In genomic region chr11:101832001-101832400, GRCm38 (mm10) we compare ENCODE assay signal across 9 mouse cellular contexts. TPM values are rescaled to one million over a fixed set of nuclear protein-coding genes. Genes with fewer than 3 reads are reported as not detected.
DNase-seq lines count a peak whose midpoint lies in the region; ATAC-seq and TF ChIP-seq lines count a peak whose summit lies in the region.
"Had no signal": no experiment of that assay in that cellular context is flagged by ENCODE, and none has a peak within 500 bp of the region (broad histone marks: within the 10 kb centered on the region; RNA-seq: fewer than 3 reads in every experiment).

No protein-coding gene starts in this region.

- H3K27me3 ChIP-seq in heart, adult 2 months (ENCODE audit: control insufficient read depth, insufficient read depth, low read length), result no peaks in the 10 kb centered on the region
- no peaks in the 10 kb centered on the region for H3K27me3 ChIP-seq in limb, embryonic 15.5 days
- no peaks in the 10 kb centered on the region; the same call in 1 of the 2 replicates for H3K27me3 ChIP-seq in cerebellum, adult 2 months (ENCODE audit: control insufficient read depth, insufficient read depth, low read length)

- H3K9me3 ChIP-seq in limb, embryonic 15.5 days, result no peaks in the 10 kb centered on the region

- peak; percentile 84 for ATAC-seq in frontal cortex, adult (ENCODE audit: low TSS enrichment)
- ATAC-seq in limb, embryonic 15.5 days (ENCODE audit: insufficient number of reproducible peaks, low FRiP score, low TSS enrichment, low read depth), result no peak

- WGBS in heart, adult 2 months, result 9% methylated on average over 7 of the region's 7 CpGs
- WGBS in limb, embryonic 15.5 days, result 62% methylated on average over 7 of the region's 7 CpGs
- WGBS in cerebellum, adult 2 months, result 77% methylated on average over 7 of the region's 7 CpGs

- peaks cover 14% of the 10 kb centered on the region for H3K4me1 ChIP-seq in heart, adult 2 months (ENCODE audit: control insufficient read depth, insufficient read depth, low read length)
- H3K4me1 ChIP-seq in limb, embryonic 15.5 days, result peaks cover 37% of the 10 kb centered on the region
- no peaks in the 10 kb centered on the region for H3K4me1 ChIP-seq in cerebellum, adult 2 months (ENCODE audit: control insufficient read depth, insufficient read depth, low read length)

- no peak overlapping the region for H3K4me3 ChIP-seq in heart, adult 2 months
- no peak overlapping the region for H3K4me3 ChIP-seq in limb, embryonic 15.5 days
- H3K4me3 ChIP-seq in cerebellum, adult 2 months (replicated peaks; ENCODE audit: insufficient read depth, low read depth, low read length), result no peak overlapping the region

- no peaks in the 10 kb centered on the region for H3K79me2 ChIP-seq in heart, adult 2 months (replicated peaks; ENCODE audit: control insufficient read depth, insufficient read depth, low read length)

- TF ChIP-seq POLR2A in heart, adult 2 months (IDR thresholded peaks at IDR 0.05; ENCODE audit: insufficient read depth, low read depth, low read length), result no peak
- TF ChIP-seq POLR2A in cerebellum, adult 2 months (IDR thresholded peaks at IDR 0.05; ENCODE audit: borderline replicate concordance, insufficient read depth, low read length), result no peak

- TF ChIP-seq EP300 in heart, adult 2 months (IDR thresholded peaks at IDR 0.05; ENCODE audit: insufficient read depth, low read depth, low read length), result peak; percentile 39; the same call in 1 of the 2 replicates

- no peak overlapping the region for H3K9ac ChIP-seq in heart, adult 2 months (ENCODE audit: low read depth, low read length)
- no peak overlapping the region for H3K9ac ChIP-seq in limb, embryonic 15.5 days

- no peak overlapping the region for H3K4me2 ChIP-seq in limb, embryonic 15.5 days

- TF ChIP-seq CTCF in heart, adult 2 months (IDR thresholded peaks at IDR 0.05), result no peak
- no peak for TF ChIP-seq CTCF in cerebellum, adult 2 months (IDR thresholded peaks at IDR 0.05; ENCODE audit: borderline replicate concordance, insufficient read depth, low read depth, low read length)

- intact Hi-C loops in heart, adult 2 months (cut with DNase I), result loop anchor here (1.0 kb wide), 1 partner anchor 49 kb away; no protein-coding TSS in a partner anchor

- H3K36me3 ChIP-seq in heart, adult 2 months (ENCODE audit: control insufficient read depth, insufficient read depth, low read length), result no peaks in the 10 kb centered on the region
- H3K36me3 ChIP-seq in limb, embryonic 15.5 days, result no peaks in the 10 kb centered on the region

- DNase-seq in frontal cortex, postnatal 25 days (ENCODE audit: low spot score in 2 of 2), result no peak
- peak in 1 of 2 experiments; percentile 54 for DNase-seq in heart, adult 2 months
- peak; percentile 19 for DNase-seq in kidney, adult 9 months
- DNase-seq in telencephalon, adult 2 months (ENCODE audit: low read depth, low spot score), result peak; percentile 77
- DNase-seq in urinary bladder, adult 18-20 months (ENCODE audit: low spot score in 2 of 2), result no peak
- DNase-seq in cerebellum, adult 2 months, result no peak

- H3K27ac ChIP-seq in heart, adult 2 months, result peak overlapping the region; percentile 18
- H3K27ac ChIP-seq in limb, embryonic 15.5 days, result peak overlapping the region; percentile 59
- H3K27ac ChIP-seq in cerebellum, adult 2 months (ENCODE audit: insufficient read depth, low read length), result no peak overlapping the region

RNA-seq across cellular contexts. Expression of gene Etv4, which starts 46.8 kb away (rescaled TPM):
- total RNA-seq in heart, adult 2 months (2021), result not detected
- 0.59 and 0.61 TPM in 2 replicates for polyA plus RNA-seq in heart, adult 2 months (2012; rRNA removed)
- polyA plus RNA-seq in limb, embryonic 15.5 days (2015; fragmentation: Nextera tagmentation; extraction: Ambion mirVana), result 10.3 and 10.8 TPM in 2 replicates
- polyA plus RNA-seq in cerebellum, adult 2 months (2012; rRNA removed), result 26.9 and 27.0 TPM in 2 replicates
- total RNA-seq: common myeloid progenitor, adult 5-6 weeks had no signal

Comparison
In these comparisons a context has a peak if more than half of its experiments do, and no peak if none do; other contexts are left out.
1. DNase-seq: peak in kidney, adult 9 months (single experiment) and telencephalon, adult 2 months (single experiment); none in frontal cortex, postnatal 25 days (0 of 2), urinary bladder, adult 18-20 months (0 of 2) and cerebellum, adult 2 months (0 of 2).